Mouse (Mus musculus) monocyte, adult 5-6 weeks (primary cell): ENCODE measurements at regions not wholly inside any gene's neighbourhood (a gene's known extent, or its start where the extent isn't known, plus 50 kb on each side); places are given as distances from the start of the nearest gene placed in this dataset.

Experiments used
- ATAC-seq: fragments of 153-309, 156-312 bp; replicated peaks from 2 replicates; pipeline ENCODE4 v1.8.0; 2017; ENCODE audit warnings: mild to moderate bottlenecking; ENCODE audit not compliant: low TSS enrichment, insufficient number of reproducible peaks, severe bottlenecking, poor library complexity, low FRiP score

DNA sequence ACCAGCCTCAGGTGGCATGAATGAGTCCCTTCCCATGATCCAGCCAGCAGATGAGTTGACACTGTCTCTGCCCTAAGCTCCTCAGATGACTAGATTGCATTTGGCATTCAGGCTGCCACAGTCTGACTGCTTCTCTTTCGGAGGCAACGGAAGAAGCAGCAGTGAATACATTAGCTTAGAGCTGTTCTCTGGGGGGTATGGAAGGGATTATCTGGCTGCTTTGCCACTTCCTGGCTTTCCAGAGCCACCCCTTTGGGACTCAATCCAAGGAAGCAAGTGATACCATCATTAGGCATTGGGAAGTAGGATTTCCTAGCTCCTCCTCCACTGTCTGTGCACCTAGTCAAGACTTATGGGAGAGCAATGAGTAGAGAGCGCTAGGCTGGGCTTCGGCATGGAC lies 421.5 kb downstream of the Rps24 start:
- no peak for ATAC-seq

DNA sequence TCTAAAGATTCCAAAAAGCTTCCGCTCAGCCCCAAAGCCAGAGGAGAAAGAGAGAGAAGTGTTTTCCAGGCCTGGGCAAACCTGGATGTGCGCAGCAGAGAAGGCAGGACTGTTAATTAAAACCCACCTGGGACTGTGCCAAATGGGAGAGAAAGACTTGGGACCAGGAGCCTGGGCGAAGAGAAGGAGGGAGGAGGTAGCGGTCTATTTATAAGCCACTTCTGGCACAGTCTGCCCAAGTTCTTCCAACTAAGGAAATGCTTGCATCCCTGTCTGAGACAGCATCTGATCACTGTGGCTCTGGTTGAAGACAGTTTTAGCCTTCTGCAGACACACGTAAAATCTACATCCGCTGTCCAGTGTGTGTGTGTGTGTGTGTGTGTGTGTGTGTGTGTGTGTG lies 424.7 kb downstream of the Rps24 start:
- ATAC-seq: no peak

DNA sequence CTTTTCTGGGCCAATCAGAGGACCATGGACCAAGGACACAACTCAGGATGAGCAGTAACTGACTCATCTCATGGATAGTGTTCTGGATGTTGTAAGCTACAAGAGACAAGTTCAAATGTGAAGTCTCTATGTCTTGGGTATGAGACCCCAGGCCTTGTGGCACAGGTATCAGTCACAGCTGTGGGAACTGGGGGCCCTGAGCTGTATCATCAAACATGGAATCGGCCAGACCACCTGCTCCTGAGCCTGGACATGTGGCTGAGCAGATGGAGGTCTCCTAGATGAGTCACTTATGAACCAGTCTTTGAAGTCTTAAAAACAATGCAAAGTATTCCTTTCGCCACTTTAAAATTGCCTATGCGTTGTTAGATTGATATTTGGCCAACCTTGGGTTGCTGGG lies 432.1 kb downstream of the Rps24 start:
- no peak for ATAC-seq

DNA sequence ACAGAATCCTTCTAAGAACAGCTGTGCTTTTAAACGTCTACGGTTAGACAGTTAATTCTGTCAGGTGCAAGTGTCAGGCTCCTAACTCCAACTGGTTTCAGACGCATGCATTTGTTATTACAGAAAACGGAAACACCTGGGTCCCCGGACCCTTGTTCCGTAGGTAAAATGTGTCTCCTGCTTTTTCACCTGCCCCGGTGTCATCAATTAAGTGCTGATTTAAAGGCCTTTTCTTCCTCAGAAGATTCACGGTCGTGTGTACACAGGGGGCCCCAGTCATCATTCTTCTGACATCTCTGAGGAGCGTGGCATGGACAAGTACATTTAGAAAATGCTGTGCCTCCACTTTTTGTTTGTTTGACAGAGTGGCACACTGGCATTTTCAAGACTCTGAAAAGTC lies 435.1 kb downstream of the Rps24 start:
- no peak for ATAC-seq

DNA sequence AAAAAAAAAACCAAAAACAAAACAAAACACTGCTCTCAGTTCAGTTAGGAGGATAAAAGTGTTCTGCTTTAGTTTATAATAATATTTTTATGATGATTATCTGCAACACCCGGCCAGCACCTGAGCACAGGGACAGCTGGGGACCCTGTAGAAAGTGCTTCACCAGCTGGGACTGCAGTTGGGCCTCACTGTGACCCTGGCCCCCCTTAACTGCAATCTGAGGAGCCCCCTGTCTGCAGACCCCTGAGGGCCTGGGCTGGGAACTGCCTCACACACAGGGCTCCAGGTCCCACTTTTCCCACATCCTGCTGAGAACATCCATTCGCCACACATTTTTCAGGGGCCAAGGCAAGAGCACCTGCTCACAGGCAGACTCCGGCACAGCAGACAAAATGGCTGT lies 437.6 kb downstream of the Rps24 start:
- no peak for ATAC-seq

DNA sequence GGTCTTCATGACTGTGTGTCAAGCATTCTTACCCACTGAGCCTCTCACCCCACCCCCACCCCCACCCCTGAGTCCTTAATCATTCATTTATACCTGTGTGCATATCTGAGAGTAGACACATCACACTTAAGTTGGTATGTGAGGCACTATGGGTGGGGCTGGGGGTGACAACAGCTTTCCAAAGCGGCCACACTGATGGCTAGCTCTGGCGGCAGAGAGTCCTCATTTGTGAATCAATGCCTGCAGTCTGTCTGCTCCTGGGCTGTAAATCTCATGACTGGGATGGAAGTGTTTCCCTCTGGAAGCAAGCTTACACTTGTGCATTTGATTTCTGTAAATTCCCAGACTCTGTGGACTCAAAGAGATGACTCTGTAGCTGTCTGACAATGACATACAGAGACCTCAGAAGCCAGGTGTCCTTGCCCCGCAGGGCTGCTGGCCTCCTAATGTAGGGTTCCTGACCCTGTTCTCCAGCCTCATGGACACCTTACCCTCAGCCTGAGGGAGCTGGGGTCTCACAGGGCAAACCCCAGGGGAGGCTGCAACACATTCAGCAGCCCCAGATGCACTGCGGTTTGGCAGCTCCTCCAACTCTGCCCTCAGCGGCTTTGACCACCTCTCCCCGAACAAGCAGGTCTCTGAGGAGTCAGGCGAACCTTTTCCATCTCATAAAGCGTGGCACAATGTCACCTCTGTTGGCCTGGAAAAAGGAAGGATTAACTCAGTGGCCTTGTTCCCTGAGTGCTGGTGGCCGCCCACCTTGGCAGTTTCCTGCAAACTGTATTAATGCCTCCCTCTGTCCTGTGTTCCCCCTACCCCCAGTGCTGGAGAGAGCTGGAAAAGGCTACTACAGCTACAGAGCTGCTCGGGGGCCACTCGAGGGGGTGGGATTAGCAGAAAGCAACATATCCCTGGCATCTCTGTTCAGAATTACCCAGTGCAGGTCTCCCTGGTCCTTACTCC lies 439.4 kb downstream of the Rps24 start:
- ATAC-seq: no peak

DNA sequence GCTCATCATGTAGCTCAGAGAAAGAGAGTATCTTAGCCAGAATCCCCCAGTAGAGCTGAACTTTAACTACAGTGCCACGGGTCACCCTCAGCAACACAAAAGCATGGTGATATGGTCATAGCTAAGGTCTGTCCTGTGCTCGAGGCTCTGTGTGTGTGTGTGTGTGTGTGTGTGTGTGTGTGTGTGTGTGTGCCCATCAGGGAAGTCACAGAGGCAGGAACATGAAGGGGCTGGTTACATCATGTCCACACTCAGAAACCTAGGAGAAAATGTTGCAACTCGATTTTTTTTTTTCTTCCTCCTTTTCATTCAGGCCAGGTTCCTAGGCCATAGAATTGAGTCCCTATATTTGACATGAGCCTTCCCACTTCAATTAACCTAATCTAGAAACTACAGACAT lies 441.8 kb downstream of the Rps24 start:
- no peak for ATAC-seq

DNA sequence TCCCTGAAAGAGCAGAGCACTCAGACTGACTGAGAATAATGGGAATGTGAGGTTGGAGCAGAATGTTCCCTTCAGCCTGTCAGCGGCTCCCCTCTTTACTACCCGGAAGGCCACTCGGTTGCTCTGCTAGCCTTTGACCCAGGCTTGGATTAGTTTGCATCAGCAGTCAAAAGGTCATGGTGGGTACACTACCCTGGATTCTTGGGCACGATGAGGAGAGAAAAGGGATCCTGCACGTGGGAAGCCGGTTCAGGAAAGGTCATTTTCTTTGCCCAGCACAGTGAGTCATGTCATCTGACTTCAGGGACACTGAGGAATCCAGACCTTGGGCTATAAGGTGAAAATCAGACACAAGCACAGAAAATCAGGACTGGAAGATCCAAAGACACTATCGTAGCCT lies 443.3 kb downstream of the Rps24 start:
- ATAC-seq: no peak

DNA sequence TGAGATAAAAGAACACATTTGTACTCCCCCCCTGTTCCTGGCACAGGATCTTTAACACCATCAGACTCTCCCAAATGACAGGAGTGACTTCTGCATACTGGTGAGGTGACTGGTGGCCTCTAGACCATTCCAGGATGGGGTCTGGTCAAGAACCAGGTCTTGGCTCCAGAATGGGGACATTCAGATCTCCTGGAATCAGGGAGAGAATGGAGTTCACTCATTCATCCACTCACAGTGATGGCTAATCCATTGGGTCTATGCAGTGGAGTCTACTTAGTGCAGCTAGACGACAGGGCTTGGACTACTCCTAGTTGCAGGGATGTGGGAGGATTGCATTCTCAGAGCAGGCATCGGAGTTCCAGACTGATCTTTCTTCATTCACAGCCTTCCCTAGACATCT lies 451.0 kb downstream of the Rps24 start:
- no peak for ATAC-seq

DNA sequence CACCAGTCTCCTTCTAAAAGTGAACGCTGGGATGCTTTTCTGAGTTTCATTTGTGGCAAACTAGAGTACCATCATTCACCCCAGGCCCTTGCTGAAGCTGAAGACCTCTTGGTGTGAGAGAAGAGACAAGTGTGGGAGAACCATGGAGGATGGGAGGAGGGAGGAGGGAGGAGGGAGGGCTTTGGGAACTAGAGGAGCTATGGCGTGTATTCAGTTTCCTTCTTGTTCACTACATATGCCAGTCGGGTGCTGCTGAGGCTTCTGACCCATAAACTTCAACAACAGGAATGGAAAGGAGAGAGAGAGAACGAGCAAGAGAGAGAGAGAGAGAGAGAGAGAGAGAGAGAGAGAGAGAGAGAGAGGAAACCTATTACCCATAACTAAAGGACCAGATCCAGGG lies 452.1 kb downstream of the Rps24 start:
- ATAC-seq: no peak

DNA sequence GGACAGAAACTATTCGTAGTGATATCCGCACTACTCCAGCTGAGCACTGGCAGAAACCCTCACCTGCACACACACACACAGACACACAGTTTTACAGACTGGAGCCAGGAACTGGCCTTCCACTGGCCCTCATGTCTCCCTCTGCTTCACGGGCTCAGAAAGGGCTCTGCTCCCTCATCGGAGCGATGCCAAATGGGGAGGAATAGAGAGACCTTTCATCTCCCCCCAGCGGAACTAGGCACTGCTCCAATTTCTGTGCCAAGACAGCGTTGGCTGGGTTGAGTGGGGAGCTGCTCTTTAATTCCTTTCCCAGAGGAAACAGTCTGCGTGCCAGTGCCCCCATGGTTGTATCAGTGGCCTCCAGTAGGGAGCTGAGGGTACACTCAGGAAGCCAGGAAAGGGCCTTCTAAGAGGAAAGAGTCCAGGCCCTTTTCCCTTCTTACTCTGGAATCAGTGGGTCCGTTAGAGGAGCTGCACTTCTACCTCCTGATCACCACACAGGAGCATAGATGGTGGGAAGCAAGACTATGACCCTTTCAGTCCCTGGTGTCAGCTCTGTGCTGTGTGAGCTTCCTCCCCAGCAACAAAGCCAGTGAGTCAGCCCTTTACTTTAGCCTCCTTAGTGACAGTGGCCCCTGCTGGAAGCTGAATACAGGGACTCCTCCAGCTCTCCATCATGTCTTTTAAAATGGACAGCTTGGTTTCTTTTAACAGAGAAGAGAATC lies 452.7 kb downstream of the Rps24 start:
- no peak for ATAC-seq

DNA sequence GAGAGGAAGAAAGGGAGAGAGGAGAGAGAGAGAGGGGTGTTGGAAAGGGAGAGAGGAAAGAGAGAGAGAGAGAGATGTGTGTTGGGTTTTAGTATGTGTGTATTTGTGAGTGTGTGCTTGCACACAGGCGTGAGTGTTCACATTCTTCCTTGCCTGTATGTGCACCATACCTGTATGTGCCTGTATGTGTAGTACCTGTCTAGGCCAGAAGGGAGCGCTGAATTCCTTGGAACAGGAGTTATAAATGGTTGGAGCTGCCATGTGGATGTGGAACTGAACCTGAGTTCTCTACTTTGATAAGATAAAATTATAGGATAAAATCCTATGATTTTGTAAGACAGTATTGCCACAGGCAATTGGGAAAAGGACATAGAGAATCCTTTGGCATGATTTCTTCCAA lies 458.8 kb downstream of the Rps24 start:
- ATAC-seq: no peak

DNA sequence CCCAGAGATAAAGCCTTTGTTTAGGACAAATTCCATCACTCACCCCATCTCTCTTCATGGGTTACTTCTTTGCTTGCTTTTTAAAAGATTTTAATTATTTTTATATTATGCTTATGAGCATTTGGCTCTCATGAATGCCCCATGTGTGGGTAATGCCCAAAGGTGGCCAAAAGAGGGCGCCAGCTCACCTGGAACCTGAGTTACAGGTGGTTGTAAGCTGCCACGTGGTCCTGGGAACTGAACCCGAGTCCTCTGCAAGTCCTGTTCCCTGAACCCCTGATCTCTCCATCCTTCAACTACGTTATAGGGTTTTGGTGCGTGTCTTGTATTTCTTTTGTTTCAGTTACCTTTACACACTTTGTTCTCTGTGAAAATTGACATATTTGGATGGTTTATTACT lies 460.2 kb downstream of the Rps24 start:
- no peak for ATAC-seq

DNA sequence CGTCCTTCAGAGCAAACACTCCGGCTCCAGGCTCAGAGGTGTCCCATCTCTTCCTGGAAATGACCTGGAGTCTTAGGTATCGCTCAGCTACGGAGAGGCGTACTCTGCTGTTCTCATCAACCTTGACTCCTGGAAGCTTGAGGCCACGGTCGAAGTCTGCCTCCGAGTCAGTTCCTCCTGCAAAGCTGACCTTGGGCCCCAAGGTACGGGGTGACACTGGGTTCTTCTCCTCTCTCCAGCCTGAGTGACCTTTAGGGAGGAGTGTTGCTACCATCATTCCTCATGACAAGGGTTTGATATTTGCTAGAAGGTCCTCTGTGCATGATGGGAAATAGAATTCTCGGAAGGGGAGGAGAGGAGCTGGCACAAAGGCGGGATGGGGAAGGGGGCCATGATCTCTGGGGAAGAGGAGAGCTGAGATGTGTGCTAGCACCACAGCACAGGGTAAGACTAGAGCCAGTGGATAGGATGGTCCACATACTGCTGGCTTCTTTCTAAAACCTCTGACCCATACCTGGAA lies 469.0 kb downstream of the Rps24 start:
- ATAC-seq: no peak

DNA sequence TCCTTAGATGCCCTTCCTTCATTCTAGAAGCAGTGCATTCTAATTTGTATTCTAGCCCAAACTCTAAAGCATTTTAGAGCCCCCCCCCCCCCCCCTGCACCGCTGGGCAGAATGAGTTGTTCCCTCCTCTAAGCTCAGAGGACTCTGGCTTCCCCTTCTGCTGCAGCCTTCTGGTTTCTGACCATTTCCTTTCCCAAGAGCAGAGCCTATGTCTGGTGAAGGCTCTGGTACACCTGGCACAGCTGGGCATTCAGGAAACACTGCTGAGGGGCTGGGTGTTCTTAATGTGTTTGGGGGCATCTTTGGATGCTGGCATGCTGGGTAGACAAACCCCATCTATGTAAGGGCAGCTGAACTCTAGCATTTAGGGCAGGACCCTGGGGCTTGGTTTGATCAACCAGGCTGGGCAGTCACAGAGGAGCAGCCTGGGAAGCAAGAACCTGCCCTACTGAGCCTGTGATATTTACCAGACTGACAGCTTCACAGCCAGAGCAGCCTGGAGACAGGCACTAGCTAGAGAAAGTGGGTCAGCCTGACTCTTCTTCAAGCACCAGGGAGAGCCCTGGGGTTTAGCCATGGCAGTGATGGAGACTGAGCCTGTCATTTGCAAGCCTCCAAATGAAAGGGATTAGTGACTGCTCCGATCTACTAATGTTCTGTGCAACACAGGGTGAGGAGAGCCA lies 469.7 kb downstream of the Rps24 start:
- ATAC-seq: no peak

DNA sequence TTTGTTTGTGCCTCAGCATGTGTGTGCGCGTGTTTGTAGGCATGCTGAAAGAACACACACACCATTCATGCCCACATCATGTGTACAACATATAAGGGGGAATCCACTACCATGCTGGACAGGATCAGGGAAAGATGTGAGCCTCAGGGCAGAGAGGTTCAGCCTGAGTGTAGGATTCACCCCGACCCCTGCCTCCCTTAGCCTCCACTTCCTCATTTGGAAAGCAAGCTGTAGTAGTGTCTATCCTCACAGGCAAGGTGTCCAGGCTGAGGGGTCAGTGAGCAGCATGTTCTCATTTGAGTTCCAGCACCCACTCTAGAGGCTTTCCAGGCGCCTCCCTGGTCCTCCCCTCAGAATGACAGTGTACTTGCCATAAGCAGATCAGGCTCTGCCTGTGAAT lies 470.5 kb downstream of the Rps24 start:
- ATAC-seq: no peak

DNA sequence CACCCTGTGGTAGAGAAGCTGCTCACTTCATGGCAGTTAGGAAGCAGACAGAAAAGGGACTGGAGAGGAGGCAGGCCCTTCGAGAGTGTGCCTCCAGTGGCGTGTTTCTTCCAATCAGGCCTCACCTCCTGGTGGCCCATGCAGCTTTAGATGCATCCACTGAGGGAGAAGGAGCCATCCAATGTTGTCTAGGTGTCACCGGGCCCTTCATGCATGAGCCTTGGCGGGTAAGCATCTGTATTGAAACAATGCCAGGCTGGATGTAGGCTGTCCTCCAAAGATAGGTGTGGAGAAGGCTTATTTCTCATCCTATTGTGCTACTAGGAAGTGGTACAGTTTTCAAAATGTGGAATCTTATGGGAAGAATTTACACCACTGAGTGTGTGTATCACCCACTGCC lies 471.9 kb downstream of the Rps24 start:
- no peak for ATAC-seq

DNA sequence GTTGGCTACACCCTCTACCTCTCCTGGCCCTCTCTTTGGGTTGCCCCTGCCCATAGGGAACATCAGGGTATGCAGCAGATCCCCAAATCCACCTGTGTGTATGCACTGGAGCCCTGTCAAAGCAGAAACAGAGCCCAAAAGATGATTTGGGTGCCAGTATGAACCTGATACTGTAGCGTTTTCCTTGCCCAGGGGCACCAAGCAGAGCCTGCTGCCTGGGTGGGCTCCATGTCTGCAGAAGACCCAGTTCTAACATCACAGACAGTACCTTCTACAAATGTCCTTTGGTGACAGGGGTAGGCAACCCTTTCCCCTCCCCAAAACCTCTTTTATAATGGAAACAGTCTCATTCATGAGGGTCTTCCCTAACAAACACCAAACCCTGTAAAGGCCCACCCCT lies 472.5 kb downstream of the Rps24 start:
- no peak for ATAC-seq

DNA sequence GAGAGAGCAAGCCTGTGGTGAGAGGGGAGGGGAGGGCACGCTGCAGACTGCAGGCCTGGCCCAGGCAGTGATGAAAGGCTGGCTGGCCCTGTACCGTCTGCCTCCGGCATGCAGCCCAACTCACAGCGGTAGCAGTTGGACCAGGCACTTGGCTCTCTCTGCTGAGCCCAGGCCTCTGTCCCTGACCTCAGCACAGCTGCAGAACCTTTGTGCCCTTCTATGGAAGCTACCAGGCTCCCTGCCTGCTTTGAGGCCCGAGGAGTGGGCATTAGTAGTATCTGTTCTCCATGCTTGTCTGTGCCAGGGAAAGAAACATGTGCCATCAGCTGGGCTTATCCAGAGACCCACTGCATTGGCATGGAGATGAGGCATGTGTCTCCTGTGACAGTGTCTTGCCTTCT lies 473.2 kb downstream of the Rps24 start:
- no peak for ATAC-seq
